Mouse (Mus musculus) E14TG2a.4 (cell line): Measurements from ENCODE around the gene Gm20388.

Experiments used
- CTCF ChIP-seq: conservative IDR thresholded peaks from 2 replicates; pipeline ENCODE4 v1.5.1; 2014; ENCODE audit warnings: low read length
- NANOG ChIP-seq: IDR thresholded peaks from 2 replicates; pipeline ENCODE4 v1.6.1; 2014; ENCODE audit warnings: borderline replicate concordance, low read length, mixed read lengths

GRCm38 (mm10) chr8:123361082-123361739 lies 3450.6 kb downstream of the Gm20388 start:
- TF ChIP-seq CTCF (peak; percentile 70), NANOG (no peak)
